Mouse (Mus musculus) induced T-regulatory cell, adult 2 months (primary cell): ENCODE measurements around the gene Tbxas1.

ENCODE experiments used
- DNase-seq: peaks from one replicate; pipeline ENCODE4 v3.0.0-alpha.2; 2012; ENCODE audit warnings: low read depth

The Tbxas1 gene

GRCm38 (mm10) chr6:38853561-38853992 lies 21.6 kb upstream of the Tbxas1 start:
- no peak for DNase-seq

- DNase-seq = no peak
These were observed 15.4 kb upstream of the Tbxas1 start for GRCm38 (mm10) chr6:38859819-38860218.

- DNase-seq = no peak
These were observed 14.9 kb upstream of the Tbxas1 start for GRCm38 (mm10) chr6:38860301-38860700.

- DNase-seq = no peak
These were observed 11.6 kb upstream of the Tbxas1 start for GRCm38 (mm10) chr6:38863595-38863994.

- no peak for DNase-seq
These were observed 9.4 kb upstream of the Tbxas1 start for GRCm38 (mm10) chr6:38865805-38866204.

- no peak for DNase-seq
These were observed 8.8 kb upstream of the Tbxas1 start for GRCm38 (mm10) chr6:38866357-38866756.

- no peak for DNase-seq
These were observed 8.4 kb upstream of the Tbxas1 start for GRCm38 (mm10) chr6:38866761-38867160.

- DNase-seq = no peak
These were observed 7.9 kb upstream of the Tbxas1 start for GRCm38 (mm10) chr6:38867291-38867690.

- DNase-seq = no peak
These were observed 6.2 kb upstream of the Tbxas1 start for GRCm38 (mm10) chr6:38868974-38869373.

- DNase-seq = no peak
These were observed 5.1 kb upstream of the Tbxas1 start for GRCm38 (mm10) chr6:38870070-38870469.

- DNase-seq = no peak
These were observed 4.2 kb upstream of the Tbxas1 start for GRCm38 (mm10) chr6:38871051-38871450.

GRCm38 (mm10) chr6:38873316-38873715 lies 1.9 kb upstream of the Tbxas1 start:
- DNase-seq = no peak

- DNase-seq = peak; percentile 86
These were observed 1.2 kb upstream of the Tbxas1 start for GRCm38 (mm10) chr6:38874035-38874434.

- DNase-seq = peak; percentile 79
These were observed 493 bp upstream of the Tbxas1 start for GRCm38 (mm10) chr6:38874565-38875257.

GRCm38 (mm10) chr6:38876071-38876911 lies 1.1 kb downstream of the Tbxas1 start, which contains the start of gene Hipk2:
Gene Hipk2 (minus strand): TSS chr6:38876165.
- DNase-seq = peak; percentile 86

GRCm38 (mm10) chr6:38877674-38878073 lies 2.5 kb downstream of the Tbxas1 start:
- DNase-seq = no peak

GRCm38 (mm10) chr6:38881468-38881867 lies 6.3 kb downstream of the Tbxas1 start:
- DNase-seq = no peak

GRCm38 (mm10) chr6:38881975-38882374 lies 6.8 kb downstream of the Tbxas1 start:
- no peak for DNase-seq

GRCm38 (mm10) chr6:38882728-38883171 lies 7.5 kb downstream of the Tbxas1 start:
- DNase-seq = no peak

GRCm38 (mm10) chr6:38884482-38884881 lies 9.3 kb downstream of the Tbxas1 start:
- no peak for DNase-seq

GRCm38 (mm10) chr6:38885132-38885531 lies 9.9 kb downstream of the Tbxas1 start:
- no peak for DNase-seq

GRCm38 (mm10) chr6:38887436-38887835 lies 12.2 kb downstream of the Tbxas1 start:
- DNase-seq = no peak

- DNase-seq = no peak
These were observed 14.0 kb downstream of the Tbxas1 start for GRCm38 (mm10) chr6:38889156-38889555.
